Mouse (Mus musculus) lung, adult 2 months (tissue): ENCODE measurements around the gene Snx32. TPM values are rescaled to one million over a fixed set of nuclear protein-coding genes. Genes with fewer than 3 reads are reported as not detected.
"Not testable (repeated sequence)": the region's sequence is repeated elsewhere in the genome, so short reads cannot be mapped to it uniquely, and the experiment has no call there.

Experiments used
- DNase-seq: peaks from one replicate; pipeline ENCODE4 v3.0.0; 2022
- H3K4me1 ChIP-seq: fragments of 200-500 bp; 2 replicates; pipeline ENCODE4 v1.6.1; 2011; ENCODE audit warnings: low read length; ENCODE audit not compliant: control insufficient read depth, insufficient read depth
- H3K4me3 ChIP-seq: fragments of 200-500 bp; replicated peaks from 2 replicates; pipeline ENCODE3; 2011; ENCODE audit warnings: low read depth, mild to moderate bottlenecking, control low read depth, low read length; ENCODE audit errors: extremely low read depth
- CTCF ChIP-seq: fragments of 200-500 bp; IDR thresholded peaks from 2 replicates; pipeline ENCODE4 v1.5.1; 2011; ENCODE audit warnings: mild to moderate bottlenecking, low read length, control low read depth; ENCODE audit not compliant: insufficient read depth
- POLR2A ChIP-seq: fragments of 200-500 bp; IDR thresholded peaks from 2 replicates; pipeline ENCODE4 v1.6.1; 2011; ENCODE audit warnings: low read depth, mild to moderate bottlenecking, control low read depth, low read length, borderline replicate concordance; ENCODE audit errors: extremely low read depth
- WGBS: fragments of 180-500 bp; shearing (Covaris S2); methylation state at CpG from one replicate; pipeline ENCODE4 v1.1.7; 2018; 5-methylcytosine and 5-hydroxymethylcytosine counted together
- polyA plus RNA-seq: library from polyadenylated mRNA; depleted of rRNA; stranded (reverse); fragments of >200 nt; gene quantifications from 2 replicates; pipeline ENCODE4 v1.2.3, GENCODE M21; 2012

The Snx32 gene
- polyA plus RNA-seq, 1 experiment = 15.6 TPM

- Histone ChIP-seq H3K4me3 (no peak overlapping the region), H3K4me1 (0 out of 2 replicates have a peak, but pooled peaks cover 4% of the 10 kb centered on the region)
- no peak for DNase-seq
- 65% methylated on average over 4 of the region's 4 CpGs for WGBS
- no peak for TF ChIP-seq CTCF
- no peak for TF ChIP-seq POLR2A
Measured at GRCm38 (mm10) chr19:5492641-5493040, 17.7 kb downstream of the Snx32 start.

- under 1% methylated on average over 58 of the region's 59 CpGs for WGBS
Measured at GRCm38 (mm10) chr19:5490898-5491708, 19.2 kb downstream of the Snx32 start.

GRCm38 (mm10) chr19:5490313-5490897, 19.9 kb downstream of the Snx32 start, which contains the start of gene Cfl1:
Gene Cfl1 (plus strand): TSS chr19:5490455.
- under 1% methylated on average over 62 of the region's 62 CpGs for WGBS
- Histone ChIP-seq H3K4me1 (peaks cover 7% of the 10 kb centered on the region; the same call in 1 of the 2 replicates), H3K4me3 (peak within 1 kb of the TSS; percentile 93)
- no peak for TF ChIP-seq CTCF
- TF ChIP-seq POLR2A = peak; percentile 96
- DNase-seq = peak; percentile 92

More at GRCm38 (mm10) chr19:5490898-5491708, 19.2 kb downstream of the Snx32 start:
- H3K4me1 ChIP-seq = peaks cover 7% of the 10 kb centered on the region; the same call in 1 of the 2 replicates
- peak; percentile 91 for DNase-seq
- H3K4me3 ChIP-seq = peak overlapping the region; percentile 93
- TF ChIP-seq CTCF (no peak), POLR2A (peak; percentile 91; the same call in 1 of the 2 replicates)

- H3K4me1 ChIP-seq, H3K4me3 ChIP-seq, DNase-seq: not testable (repeated sequence)
- WGBS = 27% methylated on average over 10 of the region's 10 CpGs
Measured at GRCm38 (mm10) chr19:5489721-5490120, 20.6 kb downstream of the Snx32 start.

GRCm38 (mm10) chr19:5488878-5489571, 21.3 kb downstream of the Snx32 start:
- peak overlapping the region; percentile 81 for H3K4me3 ChIP-seq
- DNase-seq = peak; percentile 97
- WGBS = under 1% methylated on average over 26 of the region's 26 CpGs
- peaks cover 6% of the 10 kb centered on the region; the same call in 1 of the 2 replicates for H3K4me1 ChIP-seq
- TF ChIP-seq CTCF (no peak), POLR2A (peak; percentile 92)

- Histone ChIP-seq H3K4me1 (peaks cover 5% of the 10 kb centered on the region; the same call in 1 of the 2 replicates), H3K4me3 (peak within 1 kb of the TSS; percentile 81)
- peak; percentile 98 for DNase-seq
- WGBS = under 1% methylated on average over 39 of the region's 39 CpGs
- TF ChIP-seq CTCF (peak; percentile 68), POLR2A (peak; percentile 85)
Measured at GRCm38 (mm10) chr19:5487768-5488550, 22.4 kb downstream of the Snx32 start, which contains the start of gene Mus81. Gene Mus81 (minus strand): TSS chr19:5488402.

GRCm38 (mm10) chr19:5486771-5487170, 23.6 kb downstream of the Snx32 start:
- no peak for DNase-seq
- WGBS = 61% methylated on average over 4 of the region's 4 CpGs
- no peak for TF ChIP-seq CTCF
- TF ChIP-seq POLR2A = no peak
- Histone ChIP-seq H3K4me3 (no peak overlapping the region), H3K4me1 (peaks cover 5% of the 10 kb centered on the region; the same call in 1 of the 2 replicates)

GRCm38 (mm10) chr19:5486286-5486685, 24.1 kb downstream of the Snx32 start:
- Histone ChIP-seq H3K4me3 (no peak overlapping the region), H3K4me1 (peaks cover 5% of the 10 kb centered on the region; the same call in 1 of the 2 replicates)
- 66% methylated on average over 8 of the region's 8 CpGs for WGBS
- DNase-seq = peak; percentile 41
- TF ChIP-seq CTCF = no peak
- TF ChIP-seq POLR2A = no peak

GRCm38 (mm10) chr19:5485821-5486220, 24.5 kb downstream of the Snx32 start:
- peaks cover 5% of the 10 kb centered on the region; the same call in 1 of the 2 replicates for H3K4me1 ChIP-seq
- no peak overlapping the region for H3K4me3 ChIP-seq
- no peak for DNase-seq
- TF ChIP-seq CTCF (no peak), POLR2A (no peak)
- WGBS = 88% methylated on average over 7 of the region's 7 CpGs
